Mouse (Mus musculus): ENCODE results near the gene Siah1b.

Siah1b gene

DNA sequence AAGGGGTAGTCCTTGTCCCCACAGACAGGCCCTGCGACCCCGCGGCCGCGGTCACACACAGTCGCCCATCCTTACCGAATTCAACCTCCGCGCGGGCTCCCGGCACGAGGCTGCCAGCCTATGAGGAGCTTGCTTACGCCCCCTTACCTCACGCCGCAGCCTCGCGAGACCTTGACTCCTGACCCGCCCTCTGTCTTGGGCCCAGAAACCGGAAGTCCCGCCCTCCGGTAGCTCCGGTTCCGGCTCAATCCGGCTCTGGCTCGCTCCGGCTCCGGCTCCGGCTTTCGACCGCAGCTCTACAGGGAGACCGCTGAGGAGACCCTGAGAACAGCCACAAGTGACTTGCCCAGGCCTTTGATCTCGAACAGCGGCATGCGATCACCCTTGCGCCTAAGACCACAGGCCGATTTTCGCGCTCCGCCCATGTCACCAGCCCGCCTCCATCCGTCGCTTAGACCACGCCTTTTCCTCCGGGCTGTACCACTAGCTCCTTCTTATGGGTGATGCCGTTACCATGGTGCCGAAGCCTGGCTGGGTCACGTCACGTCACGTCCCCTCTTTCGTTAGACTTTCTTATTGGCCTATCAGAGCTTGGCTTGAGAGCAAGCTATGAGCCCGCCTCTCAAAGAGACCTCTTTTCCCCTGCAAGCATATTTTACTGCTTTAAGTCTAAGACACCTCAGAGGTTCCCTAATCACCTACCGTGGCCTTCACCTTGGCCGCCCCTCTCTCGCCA lies at the start of gene Siah1b:
Gene Siah1b, minus strand, starts transcription at position 454 of the 736 bp plus-strand sequence.
- peak; percentile 91 to 95 for DNase-seq (ENCODE audit: low spot score in 2 of 2)

DNA sequence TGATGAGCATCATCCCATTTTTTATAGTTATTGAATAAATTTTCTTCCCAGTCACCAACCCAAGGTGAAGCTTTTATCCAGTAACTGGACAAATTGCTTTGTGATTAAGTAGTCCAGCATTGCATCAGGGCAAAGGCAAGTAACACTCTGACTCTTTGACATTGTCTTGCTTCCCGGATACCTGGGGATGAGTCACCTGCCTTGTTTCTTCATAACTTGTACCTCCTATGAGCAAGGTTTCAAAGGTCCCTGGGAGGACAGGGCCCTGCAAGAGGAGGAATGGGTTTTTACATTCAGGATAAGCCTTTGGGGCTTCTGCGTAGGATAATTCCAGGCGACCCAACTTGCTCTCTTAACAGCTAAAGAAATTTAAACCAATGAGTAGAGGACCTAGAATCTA lies 47.6 kb upstream of the Siah1b start:
- no peak for DNase-seq (ENCODE audit: low spot score in 2 of 2)

DNA sequence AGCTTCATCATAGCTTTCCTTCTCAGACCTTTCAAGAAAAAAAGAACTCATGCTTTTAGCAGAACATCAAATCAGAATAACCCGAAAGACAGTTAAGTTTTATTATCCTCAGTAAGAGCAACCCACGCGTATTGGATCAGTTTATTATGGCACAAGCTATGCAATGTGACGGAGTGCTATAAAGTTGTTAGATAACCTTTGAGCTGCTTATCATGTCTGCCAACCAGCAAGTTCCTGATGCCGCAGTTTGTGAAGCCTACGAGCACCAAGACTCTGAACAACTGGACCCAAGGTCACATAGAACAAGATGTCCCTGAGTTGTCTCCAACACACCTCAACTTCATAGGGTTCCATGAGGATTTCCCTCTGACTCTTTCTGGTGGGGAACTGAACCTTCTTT lies 37.5 kb upstream of the Siah1b start:
- DNase-seq (ENCODE audit: low spot score in 2 of 2) = no peak

- DNase-seq (ENCODE audit: low spot score in 2 of 2) = no peak
Measured at GRCm38 (mm10) chrX:164111146-164111545, 34.9 kb upstream of the Siah1b start.

DNA sequence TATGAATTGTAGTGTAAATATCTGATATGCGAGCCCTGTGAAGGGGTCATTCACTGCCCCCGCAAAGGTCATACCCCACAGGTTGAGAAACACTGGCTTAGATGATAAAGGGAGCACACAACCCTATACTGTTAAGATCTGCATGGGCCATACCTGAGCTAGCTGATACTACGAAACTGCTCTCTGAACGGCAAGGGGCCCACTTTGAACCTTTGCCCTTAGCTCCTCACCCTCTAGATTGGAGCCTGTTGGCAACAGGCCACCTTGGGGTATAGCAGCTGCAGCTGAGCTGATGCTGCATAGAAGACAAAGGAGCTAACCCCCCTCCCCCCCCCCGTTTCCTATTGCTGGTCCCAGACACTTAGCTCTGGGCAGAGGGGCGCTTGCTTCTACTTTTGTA lies 26.4 kb upstream of the Siah1b start:
- no peak for DNase-seq (ENCODE audit: low spot score in 2 of 2)

DNA sequence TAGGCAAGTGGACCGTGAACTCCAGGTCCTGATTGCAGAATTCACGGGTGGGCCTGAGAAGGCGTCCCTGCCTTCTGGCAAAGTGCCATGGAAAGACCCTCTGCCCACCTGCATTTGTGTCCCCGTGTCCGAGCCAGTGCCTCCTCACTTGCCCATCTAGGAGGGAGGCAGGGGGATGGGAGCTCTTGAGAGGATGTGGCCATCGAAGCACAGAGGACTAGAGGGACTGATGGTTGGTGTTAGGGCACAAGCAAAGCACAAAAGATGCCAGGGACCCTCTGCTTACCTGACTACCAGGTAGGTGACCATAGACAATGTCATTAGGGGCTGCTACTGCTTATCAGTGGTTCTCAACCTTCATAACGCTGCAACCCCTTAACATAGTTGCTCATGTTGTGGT lies 25.9 kb upstream of the Siah1b start:
- DNase-seq (ENCODE audit: low spot score in 2 of 2) = no peak

DNA sequence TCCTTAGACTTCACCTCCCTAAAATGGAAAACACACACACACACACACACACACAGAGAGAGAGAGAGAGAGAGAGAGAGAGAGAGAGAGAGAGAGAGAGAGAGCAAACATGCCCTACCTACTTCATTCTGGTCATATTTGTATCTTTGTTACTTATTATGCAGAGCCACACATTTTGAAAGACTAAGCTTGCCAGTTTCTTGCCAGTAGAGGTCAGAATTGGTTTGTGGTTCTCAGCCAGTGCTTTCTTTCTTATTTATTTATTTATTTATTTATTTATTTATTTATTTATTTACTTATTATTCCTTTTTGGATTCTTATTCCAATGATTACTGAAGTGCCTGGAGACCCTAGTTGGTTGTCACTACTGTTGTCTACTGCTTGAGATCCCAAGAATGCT lies 25.2 kb upstream of the Siah1b start:
- no peak for DNase-seq (ENCODE audit: low spot score in 2 of 2)

DNA sequence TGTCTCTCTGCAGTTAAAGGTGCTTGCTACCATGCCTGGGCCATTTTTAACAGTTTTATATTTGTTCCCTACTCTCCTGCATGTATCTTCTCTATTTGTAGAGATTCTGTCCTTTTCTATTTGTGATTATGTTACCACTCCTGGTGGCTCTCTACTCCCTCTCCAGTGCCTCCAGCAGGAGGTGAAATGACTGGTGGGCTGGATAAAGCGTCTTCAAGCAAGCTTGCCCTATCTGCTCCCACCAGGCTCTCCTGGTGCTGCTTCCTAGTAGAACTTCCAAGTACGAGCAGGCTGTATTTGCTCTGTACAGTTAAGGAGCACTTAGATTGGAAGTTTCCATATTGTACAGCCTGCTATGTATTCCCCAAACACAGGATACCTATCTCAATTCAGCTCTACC lies 19.5 kb upstream of the Siah1b start:
- no peak for DNase-seq (ENCODE audit: low spot score in 2 of 2)

- DNase-seq (ENCODE audit: low spot score in 2 of 2) = no peak
Measured at GRCm38 (mm10) chrX:164093435-164093834, 17.1 kb upstream of the Siah1b start.

DNA sequence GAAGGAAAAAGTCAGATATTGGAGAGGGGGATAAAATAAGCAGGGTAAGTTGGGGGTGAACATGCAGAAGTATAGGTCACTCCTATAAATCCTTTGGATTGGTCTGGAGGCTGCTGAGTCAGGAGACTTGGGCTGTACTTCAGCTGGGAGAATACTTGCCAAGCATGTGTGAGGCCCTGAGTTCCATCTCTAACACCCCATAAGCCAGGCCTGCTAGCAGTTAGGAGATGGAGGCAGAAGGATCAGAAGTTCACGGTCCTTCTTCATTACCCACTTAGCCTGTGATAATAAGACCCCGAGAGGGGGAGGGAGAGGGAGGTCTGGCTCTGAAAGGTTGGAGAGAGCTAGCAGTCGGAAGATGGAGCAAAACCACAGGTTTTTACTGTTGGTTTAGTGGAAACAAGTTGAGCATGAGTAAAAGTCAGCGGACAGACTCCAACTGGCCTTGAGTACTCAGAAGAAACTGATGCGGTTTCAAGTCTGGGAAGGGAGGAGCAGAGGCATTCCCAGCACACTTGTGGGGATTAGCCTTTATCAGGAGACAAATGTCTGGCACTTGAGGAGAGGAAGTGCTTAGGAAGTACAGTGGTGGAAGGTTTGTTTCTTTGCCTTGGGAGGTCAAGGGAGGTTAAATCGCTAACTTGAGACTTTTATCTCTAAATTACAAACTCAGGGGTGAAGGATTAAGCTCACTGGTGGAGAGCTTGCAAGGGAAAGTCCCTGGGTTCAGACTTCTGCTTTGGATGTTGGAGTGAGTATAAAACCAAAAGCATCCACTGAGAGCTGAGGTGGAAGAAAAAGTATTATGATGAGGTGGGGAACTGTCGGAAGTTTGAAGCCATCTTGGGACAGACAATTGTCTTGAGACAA lies 16.2 kb upstream of the Siah1b start:
- DNase-seq (ENCODE audit: low spot score in 2 of 2) = no peak

DNA sequence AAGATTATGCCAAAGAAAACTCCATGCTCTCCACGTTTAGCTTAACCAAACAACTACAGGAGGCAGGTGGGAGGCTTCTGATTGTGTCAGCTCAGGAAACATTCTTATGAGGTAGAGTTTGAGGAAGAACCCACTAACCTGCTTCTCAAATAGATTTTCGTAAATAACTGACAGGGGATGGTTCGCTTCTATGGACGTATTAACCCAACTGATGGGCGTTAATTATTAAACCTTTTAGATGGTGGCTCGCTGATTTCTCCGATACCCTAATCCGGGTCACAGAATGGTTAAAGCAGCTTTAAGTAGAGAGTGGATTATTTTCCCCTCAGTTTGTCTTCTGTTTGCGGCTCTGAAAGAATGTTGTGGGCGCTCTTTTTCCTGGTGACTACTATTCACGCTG lies 13.6 kb upstream of the Siah1b start:
- DNase-seq (ENCODE audit: low spot score in 2 of 2) = no peak

DNA sequence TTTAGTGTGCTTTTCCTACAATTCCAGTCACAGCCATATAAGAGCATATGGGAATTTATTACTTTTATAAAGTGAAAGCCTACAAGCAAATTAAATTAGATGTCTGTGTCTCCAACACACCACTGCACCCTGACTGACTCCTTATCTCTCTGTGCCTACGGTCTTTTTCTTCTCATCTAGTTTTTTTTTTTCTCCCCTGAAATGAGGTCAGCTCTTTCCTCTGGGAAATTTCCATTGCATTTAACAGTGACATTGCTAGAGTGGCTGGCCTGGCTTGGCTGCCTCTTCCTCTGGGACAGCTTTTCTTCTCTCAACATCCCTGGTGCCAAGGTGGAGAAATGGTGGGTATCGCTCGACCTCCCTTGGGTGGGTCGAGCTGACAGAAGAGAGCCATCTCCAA lies 12.3 kb upstream of the Siah1b start, which contains the start of gene Cltrn:
Gene Cltrn, plus strand, starts transcription at position 249 of the 400 bp plus-strand sequence.
- DNase-seq (ENCODE audit: low spot score in 2 of 2) = no peak

GRCm38 (mm10) chrX:164082030-164082429 lies 5.7 kb upstream of the Siah1b start:
- no peak for DNase-seq (ENCODE audit: low spot score in 2 of 2)

DNA sequence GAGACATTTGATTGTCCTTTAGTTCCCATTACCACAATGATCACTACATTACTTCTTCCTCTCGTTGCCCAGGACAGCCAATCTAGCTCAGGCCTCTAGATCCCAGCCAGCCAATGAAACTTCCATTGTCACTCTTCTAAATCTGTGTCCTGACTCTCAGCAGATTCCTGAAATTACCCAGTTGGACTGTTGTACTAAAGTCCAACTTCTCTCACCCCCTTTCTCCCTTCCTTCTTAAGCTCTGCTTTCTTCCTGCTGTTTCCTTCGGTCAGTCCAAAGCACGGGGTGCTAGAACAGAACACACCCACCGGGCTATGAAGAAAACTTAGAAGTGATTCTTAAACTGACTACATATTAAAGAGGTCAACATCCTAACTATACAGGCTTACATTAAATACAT lies 7.3 kb downstream of the Siah1b start:
- no peak for DNase-seq (ENCODE audit: low spot score in 2 of 2)

GRCm38 (mm10) chrX:164066185-164066584 lies 10.1 kb downstream of the Siah1b start:
- DNase-seq (ENCODE audit: low spot score in 2 of 2) = peak in 1 of 2 experiments; percentile 37

- no peak for DNase-seq (ENCODE audit: low spot score in 2 of 2)
Measured at GRCm38 (mm10) chrX:164059070-164059469, 17.2 kb downstream of the Siah1b start.

GRCm38 (mm10) chrX:164058523-164058922 lies 17.8 kb downstream of the Siah1b start:
- no peak for DNase-seq (ENCODE audit: low spot score in 2 of 2)

DNA sequence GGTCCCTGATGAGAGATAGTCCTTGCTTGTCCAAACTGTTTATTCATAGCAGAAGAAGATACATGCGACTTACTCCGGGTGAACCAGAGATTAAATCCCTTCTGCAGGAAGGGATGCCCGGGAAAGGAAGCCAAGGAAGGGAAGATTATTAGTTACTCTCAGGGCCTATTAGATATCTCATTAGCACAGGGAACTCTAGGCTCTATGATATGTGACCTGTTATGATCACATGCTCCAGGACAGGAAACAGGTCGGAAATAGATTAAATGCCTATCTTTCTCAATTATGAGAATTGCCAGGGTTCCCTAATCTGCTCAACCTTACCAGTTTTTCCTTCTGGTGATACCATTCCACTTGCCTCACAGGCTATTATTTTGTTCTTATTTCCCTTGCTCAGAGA lies 20.6 kb downstream of the Siah1b start:
- DNase-seq (ENCODE audit: low spot score in 2 of 2) = no peak

- DNase-seq (ENCODE audit: low spot score in 2 of 2) = no peak
Measured at GRCm38 (mm10) chrX:164046736-164047135, 29.6 kb downstream of the Siah1b start.

DNA sequence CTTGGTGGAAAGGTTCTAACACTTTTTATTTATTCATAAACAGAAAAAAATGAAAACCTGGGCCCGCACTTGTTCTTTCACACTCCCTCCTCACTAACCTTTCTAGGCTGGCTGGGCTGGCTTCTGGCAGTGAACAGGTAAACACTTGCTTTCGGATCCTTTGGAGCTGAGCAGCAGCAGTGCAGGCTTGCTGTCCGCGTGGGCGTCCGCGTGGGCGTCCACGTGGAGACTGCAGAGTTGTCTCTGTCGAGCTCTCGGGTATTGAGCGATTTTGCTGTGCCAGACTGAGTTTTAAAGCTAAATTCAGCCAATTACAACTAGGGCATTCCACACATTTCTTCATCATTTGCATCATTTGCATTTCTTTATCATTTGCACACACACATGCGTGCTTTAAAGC lies 34.2 kb downstream of the Siah1b start:
- DNase-seq (ENCODE audit: low spot score in 2 of 2) = peak; percentile 11 to 33

DNA sequence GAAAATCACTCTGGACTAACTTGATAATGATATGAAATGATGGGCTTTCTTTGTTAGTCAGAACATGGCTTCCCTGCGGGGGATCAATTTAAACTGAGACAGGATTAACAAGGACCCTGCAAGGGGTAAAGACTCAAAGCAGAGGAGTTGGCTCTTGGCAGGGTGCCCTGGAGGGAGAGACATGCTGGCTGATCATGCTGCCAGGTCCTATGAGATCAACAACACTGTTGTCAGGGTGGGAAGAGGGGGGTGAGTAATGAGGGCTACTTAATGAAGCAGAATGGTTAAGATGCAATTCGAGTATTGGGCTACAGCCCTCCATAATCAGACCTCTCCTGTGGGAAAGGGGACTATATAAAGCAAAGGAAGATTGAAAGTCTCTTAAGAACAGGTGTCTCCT lies 37.4 kb downstream of the Siah1b start:
- DNase-seq (ENCODE audit: low spot score in 2 of 2) = no peak

DNA sequence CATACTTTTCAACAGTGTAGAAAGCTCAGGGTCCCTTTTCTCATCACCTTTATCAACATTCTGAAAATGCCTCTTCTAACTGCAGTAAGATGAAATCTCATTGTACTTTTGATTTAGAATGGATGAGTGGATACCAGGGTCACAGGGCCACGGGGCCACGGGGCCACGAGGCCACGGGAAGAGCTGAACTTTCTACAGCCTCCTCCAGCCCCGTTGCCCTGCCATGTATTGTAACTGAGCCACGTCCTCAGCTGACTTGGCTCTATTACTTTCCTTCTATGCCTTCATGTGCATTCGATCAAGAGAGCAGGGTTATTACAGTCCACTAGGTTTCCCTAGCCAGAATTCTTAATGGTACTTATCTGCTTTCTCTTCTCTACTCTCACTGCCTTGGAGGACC lies 40.4 kb downstream of the Siah1b start:
- DNase-seq (ENCODE audit: low spot score in 2 of 2) = no peak

DNA sequence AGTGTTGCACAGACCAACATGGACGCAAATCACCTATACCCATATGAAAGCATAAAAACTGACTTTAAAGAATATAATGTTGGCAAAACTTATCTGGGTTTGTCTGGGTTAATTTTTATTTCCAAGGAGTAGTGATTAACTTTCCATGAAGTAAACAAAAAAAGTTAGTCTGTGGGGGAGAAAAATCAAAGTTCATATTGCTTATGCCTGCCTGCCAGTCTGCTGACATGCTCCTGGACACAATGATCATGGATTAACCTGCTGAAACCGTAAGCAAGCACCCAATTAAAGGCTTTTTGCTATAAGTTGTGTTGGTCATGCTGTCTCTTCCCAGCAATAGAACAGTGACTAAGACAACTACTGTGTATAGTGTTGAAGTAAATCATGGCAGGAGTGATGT lies 40.9 kb downstream of the Siah1b start:
- no peak for DNase-seq (ENCODE audit: low spot score in 2 of 2)
